Comparison of ENCODE assay signal across 23 mouse cellular contexts in the genomic region with DNA sequence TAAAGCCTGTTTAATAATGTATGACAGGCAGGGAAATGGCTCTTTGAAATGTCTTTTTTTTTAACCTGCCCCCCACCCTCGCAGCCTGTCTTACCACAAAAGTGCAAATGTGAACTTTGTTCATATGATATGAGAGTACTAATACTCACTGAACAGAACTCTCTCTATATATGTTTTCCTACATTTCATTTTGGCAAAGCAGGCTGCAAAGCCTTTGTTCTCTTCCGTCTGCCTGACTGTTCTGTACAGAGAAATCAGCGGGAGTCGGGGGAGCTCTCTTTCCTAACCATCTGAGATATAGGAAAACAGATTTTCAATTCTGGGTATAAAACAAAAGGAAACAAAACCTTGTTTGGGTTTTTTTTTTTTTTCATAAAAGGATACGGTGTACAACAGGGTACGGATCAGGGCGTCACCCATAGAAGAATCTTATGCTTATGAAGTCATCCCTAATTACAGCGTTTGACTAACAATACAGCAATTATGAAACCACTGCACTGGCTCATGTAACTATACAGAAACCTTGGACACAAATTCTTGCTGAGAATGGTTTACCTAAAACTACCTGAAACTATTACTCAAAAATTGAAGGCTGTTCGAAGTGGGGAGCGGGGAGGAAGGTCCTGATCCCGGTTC. TPM values are rescaled to one million over a fixed set of nuclear protein-coding genes. Genes with fewer than 3 reads are reported as not detected.
DNase-seq lines count a peak whose midpoint lies in the region; ATAC-seq and TF ChIP-seq lines count a peak whose summit lies in the region.
"Had no signal": no experiment of that assay in that cellular context is flagged by ENCODE, and none has a peak within 500 bp of the region (broad histone marks: within the 10 kb centered on the region; RNA-seq: fewer than 3 reads in every experiment).

No protein-coding gene starts in this region.

- H3K4me3 ChIP-seq in forebrain, embryonic 14.5 days (ENCODE audit: low read depth, low read length): no peak overlapping the region
- no peak overlapping the region for H3K4me3 ChIP-seq in forebrain, embryonic 15.5 days
- no peak overlapping the region for H3K4me3 ChIP-seq in heart, postnatal 0 days (ENCODE audit: low read depth, low read length)
- no peak overlapping the region for H3K4me3 ChIP-seq in midbrain, embryonic 15.5 days
- H3K4me3 ChIP-seq in midbrain, postnatal 0 days (ENCODE audit: low read depth, low read length): no peak overlapping the region
- H3K4me3 ChIP-seq: erythroblast, embryonic 14.5 days; heart, embryonic 12.5 days; hindbrain, embryonic 15.5 days; neural tube, embryonic 13.5 days had no signal

- 67% methylated on average over 11 of the region's 11 CpGs for WGBS in forebrain, embryonic 14.5 days
- whole genome bisulfite sequencing in forebrain, embryonic 15.5 days: 61% methylated on average over 11 of the region's 11 CpGs
- 59% methylated on average over 11 of the region's 11 CpGs for WGBS in heart, postnatal 0 days
- WGBS in midbrain, embryonic 15.5 days: 59% methylated on average over 11 of the region's 11 CpGs
- 51% methylated on average over 11 of the region's 11 CpGs for WGBS in midbrain, postnatal 0 days

- H3K27me3 ChIP-seq in forebrain, embryonic 14.5 days (replicated peaks; ENCODE audit: control insufficient read depth, insufficient read depth, low read length): no peaks in the 10 kb centered on the region
- no peaks in the 10 kb centered on the region for H3K27me3 ChIP-seq in forebrain, embryonic 15.5 days
- no peaks in the 10 kb centered on the region for H3K27me3 ChIP-seq in heart, postnatal 0 days (ENCODE audit: control insufficient read depth, insufficient read depth, low read length)
- H3K27me3 ChIP-seq in midbrain, embryonic 15.5 days (replicated peaks): no peaks in the 10 kb centered on the region
- H3K27me3 ChIP-seq in midbrain, postnatal 0 days (ENCODE audit: insufficient read depth, low read length): no peaks in the 10 kb centered on the region
- H3K27me3 ChIP-seq: heart, embryonic 12.5 days; hindbrain, embryonic 15.5 days; neural tube, embryonic 13.5 days had no signal

- no peak overlapping the region for H3K9ac ChIP-seq in forebrain, embryonic 14.5 days (ENCODE audit: low read length)
- no peak overlapping the region for H3K9ac ChIP-seq in forebrain, embryonic 15.5 days (replicated peaks)
- H3K9ac ChIP-seq in heart, postnatal 0 days (replicated peaks; ENCODE audit: low read depth, low read length): no peak overlapping the region
- H3K9ac ChIP-seq in midbrain, embryonic 15.5 days: no peak overlapping the region
- no peak overlapping the region for H3K9ac ChIP-seq in midbrain, postnatal 0 days (replicated peaks; ENCODE audit: low read length, poor library complexity, severe bottlenecking)
- H3K9ac ChIP-seq: heart, embryonic 12.5 days; hindbrain, embryonic 15.5 days; neural tube, embryonic 13.5 days had no signal

- no peak overlapping the region for H3K27ac ChIP-seq in forebrain, embryonic 14.5 days (ENCODE audit: low read depth, low read length)
- no peak overlapping the region; the same call in 1 of the 2 replicates for H3K27ac ChIP-seq in forebrain, embryonic 15.5 days (replicated peaks)
- H3K27ac ChIP-seq in heart, postnatal 0 days (ENCODE audit: low read depth): peak overlapping the region; percentile 60
- 0 out of 2 replicates have a peak overlapping the region, but pooled peaks have one; percentile 5 for H3K27ac ChIP-seq in midbrain, embryonic 15.5 days
- H3K27ac ChIP-seq in midbrain, postnatal 0 days (ENCODE audit: low read depth, low read length): no peak overlapping the region
- H3K27ac ChIP-seq: hindbrain, embryonic 15.5 days; kidney, postnatal 0 days; neural tube, embryonic 13.5 days had no signal

- H3K4me2 ChIP-seq in forebrain, embryonic 14.5 days (ENCODE audit: low read length): no peak overlapping the region
- no peak overlapping the region for H3K4me2 ChIP-seq in forebrain, embryonic 15.5 days (replicated peaks)
- H3K4me2 ChIP-seq in heart, postnatal 0 days (ENCODE audit: low read depth, low read length): no peak overlapping the region
- H3K4me2 ChIP-seq in midbrain, embryonic 15.5 days: no peak overlapping the region
- no peak overlapping the region for H3K4me2 ChIP-seq in midbrain, postnatal 0 days (ENCODE audit: low read depth, low read length, poor library complexity, severe bottlenecking)
- H3K4me2 ChIP-seq: heart, embryonic 12.5 days; hindbrain, embryonic 15.5 days; neural tube, embryonic 13.5 days had no signal

- no peak for TF ChIP-seq EP300 in heart, postnatal 0 days (IDR thresholded peaks at IDR 0.05; ENCODE audit: low read depth)

- intact Hi-C loops in heart, postnatal 14 days (cut with DNase I): loop anchor here (5.0 kb wide), 1 partner anchor 39 kb away; no protein-coding TSS in a partner anchor

- no peak for ATAC-seq in forebrain, embryonic 14.5 days
- no peak; the same call in 1 of the 2 replicates for ATAC-seq in forebrain, embryonic 15.5 days (replicated peaks)
- peak; percentile 62; the same call in 1 of the 2 replicates for ATAC-seq in heart, postnatal 0 days (ENCODE audit: insufficient read depth, low read depth)
- ATAC-seq in midbrain, embryonic 15.5 days (replicated peaks): peak; percentile 75; the same call in 1 of the 2 replicates
- ATAC-seq in midbrain, postnatal 0 days (ENCODE audit: low FRiP score): no peak
- ATAC-seq: CD4-positive, CD25-positive, alpha-beta regulatory T cell, adult 4 months; intestine, embryonic 16.5 days had no signal

- H3K36me3 ChIP-seq in forebrain, embryonic 14.5 days (ENCODE audit: control insufficient read depth, insufficient read depth, low read length): no peaks in the 10 kb centered on the region
- no peaks in the 10 kb centered on the region for H3K36me3 ChIP-seq in forebrain, embryonic 15.5 days
- no peaks in the 10 kb centered on the region for H3K36me3 ChIP-seq in heart, postnatal 0 days (replicated peaks; ENCODE audit: control insufficient read depth, insufficient read depth, low read length)
- H3K36me3 ChIP-seq in midbrain, embryonic 15.5 days (replicated peaks): no peaks in the 10 kb centered on the region
- H3K36me3 ChIP-seq in midbrain, postnatal 0 days (ENCODE audit: insufficient read depth, low read length): no peaks in the 10 kb centered on the region
- H3K36me3 ChIP-seq: heart, embryonic 12.5 days; hindbrain, embryonic 15.5 days; neural tube, embryonic 13.5 days had no signal

- DNase-seq in forebrain, embryonic 14.5 days (ENCODE audit: low spot score): peak; percentile 33
- DNase-seq in heart, postnatal 0 days (ENCODE audit: low spot score): no peak
- no peak for DNase-seq in heart, postnatal 14 days
- no peak for DNase-seq in midbrain, postnatal 0 days (ENCODE audit: low spot score)
- no peak for DNase-seq in urinary bladder, postnatal 36 days (ENCODE audit: low spot score in 2 of 2)
- DNase-seq: adrenal gland, postnatal 25 days; cerebellum, adult 2 months; cerebellum, postnatal 36 days; gastrocnemius, postnatal 25 days; heart, postnatal 4 days; left cerebral cortex, postnatal 4 days; liver; lung, postnatal 14 days; right cerebral cortex, adult 18-20 months had no signal

- H3K4me1 ChIP-seq in forebrain, embryonic 14.5 days (ENCODE audit: control insufficient read depth, insufficient read depth, low read length): no peaks in the 10 kb centered on the region
- no peaks in the 10 kb centered on the region for H3K4me1 ChIP-seq in forebrain, embryonic 15.5 days
- no peaks in the 10 kb centered on the region for H3K4me1 ChIP-seq in heart, postnatal 0 days (ENCODE audit: control insufficient read depth, insufficient read depth)
- H3K4me1 ChIP-seq in midbrain, embryonic 15.5 days: no peaks in the 10 kb centered on the region
- H3K4me1 ChIP-seq in midbrain, postnatal 0 days (ENCODE audit: insufficient read depth, low read length): no peaks in the 10 kb centered on the region
- H3K4me1 ChIP-seq: heart, embryonic 12.5 days; hindbrain, embryonic 15.5 days; neural tube, embryonic 13.5 days had no signal

- TF ChIP-seq CTCF in heart, postnatal 0 days (IDR thresholded peaks at IDR 0.05; ENCODE audit: low read depth): no peak
- no peak for TF ChIP-seq CTCF in midbrain, postnatal 0 days (IDR thresholded peaks at IDR 0.05)

- H3K9me3 ChIP-seq in forebrain, embryonic 14.5 days (replicated peaks; ENCODE audit: control insufficient read depth, low read length): no peaks in the 10 kb centered on the region
- H3K9me3 ChIP-seq in forebrain, embryonic 15.5 days: no peaks in the 10 kb centered on the region
- H3K9me3 ChIP-seq in heart, postnatal 0 days (replicated peaks; ENCODE audit: control insufficient read depth, low read length): no peaks in the 10 kb centered on the region
- no peaks in the 10 kb centered on the region for H3K9me3 ChIP-seq in midbrain, embryonic 15.5 days
- H3K9me3 ChIP-seq in midbrain, postnatal 0 days (ENCODE audit: low read length): no peaks in the 10 kb centered on the region
- H3K9me3 ChIP-seq: heart, embryonic 12.5 days; hindbrain, embryonic 15.5 days; neural tube, embryonic 13.5 days had no signal

RNA-seq across cellular contexts. Expression of gene Pls3, which starts 41.9 kb away (rescaled TPM):
- 40.0 and 46.6 TPM in 2 replicates for polyA plus RNA-seq in forebrain, embryonic 14.5 days (2014; fragmentation: Nextera tagmentation; extraction: Ambion mirVana)
- 38.6 and 39.3 TPM in 2 replicates for polyA plus RNA-seq in forebrain, embryonic 15.5 days (2015; fragmentation: Nextera tagmentation; extraction: Ambion mirVana)
- total RNA-seq in heart, postnatal 0 days (2014; rRNA removed; ENCODE audit: low replicate concordance): 21.9 and 22.7 TPM in 2 replicates
- 45.5 and 48.2 TPM in 2 replicates for polyA plus RNA-seq in heart, postnatal 0 days (2015; fragmentation: Nextera tagmentation; extraction: Ambion mirVana)
- total RNA-seq in heart, postnatal 14 days (2021): 10 to 100 TPM; 54.5 to 59.5 TPM
- polyA plus RNA-seq in midbrain, embryonic 15.5 days (2015; fragmentation: Nextera tagmentation; extraction: Ambion mirVana): 27.9 and 28.6 TPM in 2 replicates
- total RNA-seq in midbrain, postnatal 0 days (2014; rRNA removed): 12.8 and 25.2 TPM in 2 replicates
- polyA plus RNA-seq in midbrain, postnatal 0 days (2015; fragmentation: Nextera tagmentation; extraction: Ambion mirVana): 29.3 and 31.1 TPM in 2 replicates
- polyA plus RNA-seq: erythroblast, embryonic 14.5 days had no signal

Comparison
In these comparisons a context has a peak if more than half of its experiments do, and no peak if none do; other contexts are left out.
1. ATAC-seq: peak in heart, postnatal 0 days (single experiment) and midbrain, embryonic 15.5 days (single experiment); none in forebrain, embryonic 14.5 days (single experiment), forebrain, embryonic 15.5 days (single experiment) and midbrain, postnatal 0 days (single experiment).
2. H3K27ac ChIP-seq: peak in heart, postnatal 0 days (single experiment) and midbrain, embryonic 15.5 days (single experiment); none in forebrain, embryonic 14.5 days (single experiment), forebrain, embryonic 15.5 days (single experiment) and midbrain, postnatal 0 days (single experiment).